Mouse (Mus musculus): ENCODE results near the gene Csmd2. TPM values are rescaled to one million over a fixed set of nuclear protein-coding genes. Genes with fewer than 3 reads are reported as not detected.
"Not testable (repeated sequence)": the region's sequence is repeated elsewhere in the genome, so short reads cannot be mapped to it uniquely, and the experiment has no call there.

The Csmd2 gene
- polyA plus RNA-seq, 1 experiment from 2014 or later: 0.32 TPM

DNA sequence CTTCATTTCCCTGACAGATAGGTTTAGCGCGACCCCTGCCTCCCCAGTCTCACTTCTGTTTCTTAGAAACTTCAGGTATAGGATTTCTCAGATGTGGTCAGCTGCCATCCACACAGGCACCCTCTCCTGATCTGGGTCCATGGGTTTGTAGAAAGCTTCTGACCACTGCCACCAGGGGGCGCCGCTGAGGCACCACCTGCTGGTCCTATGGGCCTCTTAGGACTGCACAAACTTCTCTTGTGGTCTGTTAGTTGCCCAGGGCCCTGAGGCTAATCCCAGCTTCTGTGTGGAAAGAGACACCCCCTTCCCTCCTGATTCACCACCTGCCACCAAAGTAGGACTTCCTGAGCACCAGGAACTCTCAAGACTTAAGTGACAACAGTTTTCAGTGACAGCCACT lies 591.5 kb downstream of the Csmd2 start:
- Histone ChIP-seq H3K36me3 (peaks cover 28% of the 10 kb centered on the region), H3K27ac (no peak overlapping the region), H3K4me3 (replicated peaks) (no peak overlapping the region), H3K4me2 (no peak overlapping the region), H3K27me3 (replicated peaks) (no peaks in the 10 kb centered on the region), H3K9me3 (peaks cover 9% of the 10 kb centered on the region; the same call in 1 of the 2 replicates), H3K9ac (no peak overlapping the region), H3K4me1 (no peaks in the 10 kb centered on the region)
- no peak for ATAC-seq (ENCODE audit: insufficient read depth, low FRiP score, low read depth)
- WGBS: 51% methylated on average over 4 of the region's 4 CpGs

DNA sequence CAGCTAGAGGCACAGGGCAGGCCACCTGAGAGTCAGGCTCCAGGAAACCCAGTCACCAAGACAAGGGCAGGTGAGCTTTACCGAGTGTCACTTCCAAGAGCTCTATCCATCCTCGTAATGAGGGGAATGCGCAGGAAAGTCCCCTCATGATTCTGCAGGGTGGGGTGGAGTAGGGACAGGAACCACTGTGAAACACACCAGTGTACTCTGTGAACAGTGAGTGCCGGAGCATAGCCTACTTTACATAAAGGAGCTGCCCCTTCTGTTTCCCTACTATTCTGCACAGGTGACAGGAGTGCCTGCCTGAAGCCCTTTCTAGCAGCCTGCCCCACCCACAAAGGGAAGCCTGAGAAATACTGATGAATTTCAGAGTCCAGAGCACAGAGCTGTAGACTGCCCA lies 605.6 kb downstream of the Csmd2 start:
- 91% methylated on average over 4 of the region's 4 CpGs for WGBS
- no peaks in the 10 kb centered on the region for H3K4me1 ChIP-seq
- peaks cover 5% of the 10 kb centered on the region; the same call in 1 of the 2 replicates for H3K36me3 ChIP-seq
- ATAC-seq (ENCODE audit: insufficient read depth, low FRiP score, low read depth): no peak
- H3K4me3 ChIP-seq (replicated peaks): no peak overlapping the region
- H3K9ac ChIP-seq: no peak overlapping the region
- H3K27ac ChIP-seq: no peak overlapping the region
- no peaks in the 10 kb centered on the region for H3K9me3 ChIP-seq
- no peaks in the 10 kb centered on the region for H3K27me3 ChIP-seq (replicated peaks)
- no peak overlapping the region for H3K4me2 ChIP-seq

- H3K27ac ChIP-seq: no peak overlapping the region
- ATAC-seq (ENCODE audit: insufficient read depth, low FRiP score, low read depth): no peak
- WGBS: 96% methylated on average over 5 of the region's 5 CpGs
These were observed 606.4 kb downstream of the Csmd2 start for GRCm38 (mm10) chr4:128594062-128594461.

DNA sequence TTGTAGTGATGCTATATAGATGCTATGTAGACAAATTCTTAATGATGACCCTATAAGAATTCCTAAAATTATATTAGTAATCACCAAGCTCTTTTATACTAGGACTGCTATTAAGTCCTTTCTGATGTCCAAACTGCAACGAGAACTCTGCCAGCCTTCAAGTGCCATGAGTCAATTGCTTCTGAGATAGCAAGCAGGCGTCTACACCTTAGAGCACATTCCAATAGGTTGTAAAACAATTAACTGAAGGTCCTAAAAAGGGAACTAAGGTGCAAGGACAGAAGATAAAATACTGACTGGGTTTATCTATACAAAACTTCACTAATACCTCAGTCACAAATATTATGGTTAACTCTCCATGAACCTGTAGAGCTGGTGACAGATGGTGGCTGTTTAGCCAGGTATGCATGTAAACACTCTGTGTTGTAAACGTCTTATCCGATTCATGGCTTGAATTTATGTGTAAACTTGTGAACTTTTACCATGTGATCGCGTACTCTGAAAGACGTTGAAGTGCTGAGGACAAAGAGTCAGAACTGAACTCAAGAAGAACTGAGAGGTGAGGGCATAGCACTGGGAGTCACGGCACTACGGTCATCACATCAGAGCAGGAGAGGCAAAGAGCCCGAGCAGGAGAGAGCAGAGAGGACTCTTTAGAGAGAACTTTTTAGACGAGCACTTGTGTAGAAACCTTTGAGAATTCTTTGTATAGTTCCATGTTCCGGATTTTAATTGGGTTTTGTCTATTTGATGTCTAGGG lies 610.3 kb downstream of the Csmd2 start:
- Histone ChIP-seq H3K9ac (no peak overlapping the region), H3K4me3 (replicated peaks) (no peak overlapping the region), H3K27ac (no peak overlapping the region), H3K36me3 (0 out of 2 replicates have a peak, but pooled peaks cover 4% of the 10 kb centered on the region), H3K9me3 (no peaks in the 10 kb centered on the region), H3K4me2 (no peak overlapping the region), H3K4me1 (no peaks in the 10 kb centered on the region), H3K27me3 (replicated peaks) (no peaks in the 10 kb centered on the region)
- WGBS: 54% methylated on average over 12 of the region's 12 CpGs
- no peak for ATAC-seq (ENCODE audit: insufficient read depth, low FRiP score, low read depth)

More at GRCm38 (mm10) chr4:128594062-128594461, 606.4 kb downstream of the Csmd2 start:
- H3K36me3 ChIP-seq: no peaks in the 10 kb centered on the region; the same call in 1 of the 2 replicates
- H3K4me3 ChIP-seq (replicated peaks): no peak overlapping the region
- no peaks in the 10 kb centered on the region for H3K27me3 ChIP-seq (replicated peaks)
- H3K4me1 ChIP-seq: no peaks in the 10 kb centered on the region
- no peak overlapping the region for H3K9ac ChIP-seq
- no peak overlapping the region for H3K4me2 ChIP-seq
- no peaks in the 10 kb centered on the region for H3K9me3 ChIP-seq

- H3K36me3 ChIP-seq: 0 out of 2 replicates have a peak, but pooled peaks cover 4% of the 10 kb centered on the region
- no peak overlapping the region for H3K4me3 ChIP-seq (replicated peaks)
- ATAC-seq (ENCODE audit: insufficient read depth, low FRiP score, low read depth): no peak
- H3K4me1 ChIP-seq: peaks cover 4% of the 10 kb centered on the region; the same call in 1 of the 2 replicates
- H3K4me2 ChIP-seq: no peak overlapping the region
- H3K27ac ChIP-seq: no peak overlapping the region
- no peaks in the 10 kb centered on the region for H3K9me3 ChIP-seq
- no peak overlapping the region for H3K9ac ChIP-seq
- no peaks in the 10 kb centered on the region for H3K27me3 ChIP-seq (replicated peaks)
- 94% methylated on average over 7 of the region's 7 CpGs for WGBS
These were observed 618.9 kb downstream of the Csmd2 start for GRCm38 (mm10) chr4:128606586-128606985.

GRCm38 (mm10) chr4:128607661-128608060 lies 620.0 kb downstream of the Csmd2 start:
- Histone ChIP-seq H3K27ac (no peak overlapping the region), H3K4me2 (no peak overlapping the region), H3K4me3 (replicated peaks) (no peak overlapping the region), H3K9ac (no peak overlapping the region), H3K9me3 (no peaks in the 10 kb centered on the region), H3K36me3 (no peaks in the 10 kb centered on the region), H3K4me1 (peaks cover 4% of the 10 kb centered on the region; the same call in 1 of the 2 replicates), H3K27me3 (replicated peaks) (no peaks in the 10 kb centered on the region)
- 83% methylated on average over 11 of the region's 11 CpGs for WGBS
- no peak for ATAC-seq (ENCODE audit: insufficient read depth, low FRiP score, low read depth)

DNA sequence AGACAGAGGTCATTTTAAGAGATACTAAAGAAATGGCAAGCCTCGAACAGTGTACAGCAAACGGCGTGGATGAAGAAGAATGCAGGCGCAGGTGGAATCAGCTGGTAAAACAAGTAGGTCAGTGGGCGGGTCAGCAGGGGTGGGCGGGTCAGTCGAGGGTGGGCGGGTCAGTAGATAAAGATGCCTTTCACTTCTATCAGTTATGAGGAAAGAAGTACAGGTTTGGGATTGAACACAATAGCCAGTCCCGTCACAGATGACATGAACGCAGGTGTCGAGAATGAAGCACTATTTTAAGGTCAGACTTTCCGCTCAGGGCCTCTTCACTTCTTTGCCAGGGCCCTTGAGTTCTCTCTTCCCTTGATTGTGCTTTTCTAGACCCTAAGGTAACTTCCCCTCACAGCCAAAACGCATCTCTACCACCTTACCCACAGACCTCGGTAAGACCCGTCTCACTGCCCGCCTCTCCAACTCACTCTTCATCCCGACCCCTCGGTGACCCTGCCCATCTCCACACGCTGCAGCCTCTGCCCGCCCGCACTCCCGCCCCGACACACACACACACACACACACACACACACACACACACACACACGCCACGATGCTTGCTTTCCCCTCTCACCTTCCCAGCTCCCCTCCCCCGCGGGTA lies 621.7 kb downstream of the Csmd2 start:
- 6% methylated on average over 26 of the region's 27 CpGs for WGBS
- H3K4me3 ChIP-seq (replicated peaks): peak overlapping the region; percentile 70
- H3K9me3 ChIP-seq: no peaks in the 10 kb centered on the region
- ATAC-seq (ENCODE audit: insufficient read depth, low FRiP score, low read depth): no peak
- H3K9ac ChIP-seq: peak overlapping the region; percentile 35; the same call in 1 of the 2 replicates
- no peaks in the 10 kb centered on the region for H3K27me3 ChIP-seq (replicated peaks)
- H3K36me3 ChIP-seq: no peaks in the 10 kb centered on the region
- H3K4me2 ChIP-seq: peak overlapping the region; percentile 77
- peaks cover 4% of the 10 kb centered on the region; the same call in 1 of the 2 replicates for H3K4me1 ChIP-seq
- H3K27ac ChIP-seq: no peak overlapping the region

- peak within 1 kb of the TSS; percentile 35; the same call in 1 of the 2 replicates for H3K9ac ChIP-seq
- no peaks in the 10 kb centered on the region for H3K36me3 ChIP-seq
- under 1% methylated on average over 24 of the region's 24 CpGs for WGBS
- peak within 1 kb of the TSS; percentile 70 for H3K4me3 ChIP-seq (replicated peaks)
- H3K27ac ChIP-seq: peak within 1 kb of the TSS; percentile 51; the same call in 1 of the 2 replicates
- peak within 1 kb of the TSS; percentile 77 for H3K4me2 ChIP-seq
- ATAC-seq (ENCODE audit: insufficient read depth, low FRiP score, low read depth): peak; percentile 98
- no peaks in the 10 kb centered on the region for H3K27me3 ChIP-seq (replicated peaks)
- H3K9me3 ChIP-seq: no peaks in the 10 kb centered on the region
- H3K4me1 ChIP-seq: peaks cover 4% of the 10 kb centered on the region; the same call in 1 of the 2 replicates
These were observed 622.3 kb downstream of the Csmd2 start, which contains the start of gene Zscan20 for GRCm38 (mm10) chr4:128609925-128610402. Gene Zscan20, minus strand, starts transcription at chr4:128610098.

- peak overlapping the region; percentile 51; the same call in 1 of the 2 replicates for H3K27ac ChIP-seq
- 18% methylated on average over 10 of the region's 10 CpGs for WGBS
- ATAC-seq (ENCODE audit: insufficient read depth, low FRiP score, low read depth): no peak
- peak overlapping the region; percentile 77; the same call in 1 of the 2 replicates for H3K4me2 ChIP-seq
- no peaks in the 10 kb centered on the region for H3K36me3 ChIP-seq
- peaks cover 4% of the 10 kb centered on the region; the same call in 1 of the 2 replicates for H3K4me1 ChIP-seq
- H3K27me3 ChIP-seq (replicated peaks): no peaks in the 10 kb centered on the region; the same call in 1 of the 2 replicates
- H3K9me3 ChIP-seq: no peaks in the 10 kb centered on the region
- no peak overlapping the region for H3K9ac ChIP-seq
- peak overlapping the region; percentile 70; the same call in 1 of the 2 replicates for H3K4me3 ChIP-seq (replicated peaks)
These were observed 623.0 kb downstream of the Csmd2 start for GRCm38 (mm10) chr4:128610706-128611105.

- H3K9me3 ChIP-seq; H3K9ac ChIP-seq; H3K4me1 ChIP-seq; H3K36me3 ChIP-seq; ATAC-seq (ENCODE audit: insufficient read depth, low FRiP score, low read depth); H3K4me2 ChIP-seq; H3K27me3 ChIP-seq (replicated peaks); H3K27ac ChIP-seq; H3K4me3 ChIP-seq (replicated peaks): not testable (repeated sequence)
- 76% methylated on average over 3 of the region's 3 CpGs for WGBS
These were observed 624.1 kb downstream of the Csmd2 start for GRCm38 (mm10) chr4:128611726-128612125.

GRCm38 (mm10) chr4:128613326-128613725 lies 625.7 kb downstream of the Csmd2 start:
- no peak overlapping the region for H3K27ac ChIP-seq
- H3K4me1 ChIP-seq: peaks cover 12% of the 10 kb centered on the region
- H3K4me2 ChIP-seq: no peak overlapping the region
- H3K4me3 ChIP-seq (replicated peaks): no peak overlapping the region
- H3K27me3 ChIP-seq (replicated peaks): peaks cover 4% of the 10 kb centered on the region; the same call in 1 of the 2 replicates
- ATAC-seq (ENCODE audit: insufficient read depth, low FRiP score, low read depth): no peak
- no peaks in the 10 kb centered on the region for H3K9me3 ChIP-seq
- 18% methylated on average over 8 of the region's 8 CpGs for WGBS
- no peaks in the 10 kb centered on the region for H3K36me3 ChIP-seq
- H3K9ac ChIP-seq: no peak overlapping the region
